Mouse (Mus musculus): Measurements from ENCODE around the gene Glmp. TPM values are rescaled to one million over a fixed set of nuclear protein-coding genes. Genes with fewer than 3 reads are reported as not detected.
"Not testable (repeated sequence)": the region's sequence is repeated elsewhere in the genome, so short reads cannot be mapped to it uniquely, and the experiment has no call there.

Gene Glmp
- polyA plus RNA-seq, 1 experiment from 2014 or later: 111 TPM

GRCm38 (mm10) chr3:88287110-88287509, 37.7 kb upstream of the Glmp start, which contains the start of gene Gm38392:
Gene Gm38392, minus strand, starts transcription at chr3:88287210.
- DNase-seq (no peak), ATAC-seq (no peak)
- Histone ChIP-seq H3K27me3 (ENCODE audit: insufficient read depth, low read length) (no peaks in the 10 kb centered on the region), H3K36me3 (replicated peaks; ENCODE audit: insufficient read depth, low read length) (0 out of 2 replicates have a peak, but pooled peaks cover 2% of the 10 kb centered on the region), H3K9me3 (ENCODE audit: low read length) (no peaks in the 10 kb centered on the region), H3K4me3 (ENCODE audit: low read depth, low read length) (no peak within 1 kb of the TSS), H3K9ac (replicated peaks) (no peak within 1 kb of the TSS), H3K27ac (ENCODE audit: low read depth) (no peak within 1 kb of the TSS), H3K4me1 (ENCODE audit: insufficient read depth) (no peaks in the 10 kb centered on the region), H3K4me2 (ENCODE audit: low read depth, low read length) (no peak within 1 kb of the TSS)
- TF ChIP-seq EP300 (IDR thresholded peaks at IDR 0.05; ENCODE audit: low read depth) (no peak), CTCF (IDR thresholded peaks at IDR 0.05; ENCODE audit: low read depth) (no peak)
- 94% methylated on average over 4 of the region's 4 CpGs for WGBS (ENCODE audit: insufficient replicate concordance)

DNA sequence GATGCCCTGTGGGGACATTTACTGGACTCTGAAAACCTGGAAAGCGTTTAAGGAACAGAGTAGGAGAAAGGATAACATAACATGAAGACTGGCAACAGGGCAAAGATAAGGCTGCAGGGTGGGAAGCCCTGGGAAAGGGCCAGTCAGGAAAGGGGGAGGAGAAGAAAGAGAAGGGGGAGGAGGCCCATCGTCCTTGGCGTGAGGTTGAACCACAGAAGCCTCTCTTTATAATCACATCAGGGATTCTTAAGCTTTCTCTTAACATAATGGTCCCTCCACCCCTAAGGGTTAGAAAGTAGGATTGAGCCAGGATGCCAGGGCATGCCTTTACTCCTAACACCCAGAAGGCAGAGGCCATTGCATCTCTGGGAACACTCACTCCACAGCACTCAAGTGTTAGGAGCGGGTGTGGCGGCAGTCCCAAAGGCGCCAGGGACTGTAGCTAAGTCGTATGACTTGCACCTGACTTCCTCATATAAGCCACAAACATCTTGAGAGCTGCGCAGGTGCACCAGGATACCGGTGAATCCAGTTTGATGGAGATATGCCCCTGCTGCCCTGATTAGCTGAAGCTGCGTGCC, 36.6 kb upstream of the Glmp start:
- H3K4me1 ChIP-seq (ENCODE audit: insufficient read depth); H3K4me3 ChIP-seq (ENCODE audit: low read depth, low read length); H3K4me2 ChIP-seq (ENCODE audit: low read depth, low read length); H3K36me3 ChIP-seq (replicated peaks; ENCODE audit: insufficient read depth, low read length); DNase-seq; H3K9ac ChIP-seq (replicated peaks); H3K27me3 ChIP-seq (ENCODE audit: insufficient read depth, low read length); H3K9me3 ChIP-seq (ENCODE audit: low read length); H3K27ac ChIP-seq (ENCODE audit: low read depth); ATAC-seq: not testable (repeated sequence)
- 81% methylated on average over 8 of the region's 10 CpGs for WGBS (ENCODE audit: insufficient replicate concordance)

DNA sequence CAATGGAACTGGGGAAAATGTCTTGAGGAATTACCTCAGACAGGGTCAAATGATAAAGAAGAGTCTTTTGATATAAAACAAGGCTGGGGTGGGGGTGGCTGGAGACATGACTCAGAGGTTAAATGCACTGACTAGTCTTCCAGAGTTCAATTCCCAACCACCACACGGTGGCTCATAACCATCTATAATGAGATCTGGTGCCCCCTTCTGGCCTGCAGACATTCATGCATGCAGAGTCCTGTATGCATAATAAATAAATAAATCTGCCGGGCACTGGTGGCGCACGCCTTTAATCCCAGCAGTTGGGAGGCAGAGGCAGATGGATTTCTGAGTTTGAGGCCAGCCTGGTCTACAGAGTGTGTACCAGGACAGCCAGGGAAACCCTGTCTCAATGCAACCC, 32.9 kb upstream of the Glmp start:
- Histone ChIP-seq H3K4me2 (ENCODE audit: low read depth, low read length) (no peak overlapping the region), H3K4me1 (ENCODE audit: insufficient read depth) (peaks cover 7% of the 10 kb centered on the region), H3K27me3 (ENCODE audit: insufficient read depth, low read length) (no peaks in the 10 kb centered on the region), H3K27ac (ENCODE audit: low read depth) (no peak overlapping the region), H3K36me3 (replicated peaks; ENCODE audit: insufficient read depth, low read length) (no peaks in the 10 kb centered on the region), H3K4me3 (ENCODE audit: low read depth, low read length) (no peak overlapping the region), H3K9me3 (ENCODE audit: low read length) (no peaks in the 10 kb centered on the region), H3K9ac (replicated peaks) (no peak overlapping the region)
- ATAC-seq: no peak
- 57% methylated on average over 4 of the region's 4 CpGs for WGBS (ENCODE audit: insufficient replicate concordance)
- TF ChIP-seq EP300 (IDR thresholded peaks at IDR 0.05; ENCODE audit: low read depth) (no peak), CTCF (IDR thresholded peaks at IDR 0.05; ENCODE audit: low read depth) (peak; percentile 70)
- peak; percentile 17 for DNase-seq

DNA sequence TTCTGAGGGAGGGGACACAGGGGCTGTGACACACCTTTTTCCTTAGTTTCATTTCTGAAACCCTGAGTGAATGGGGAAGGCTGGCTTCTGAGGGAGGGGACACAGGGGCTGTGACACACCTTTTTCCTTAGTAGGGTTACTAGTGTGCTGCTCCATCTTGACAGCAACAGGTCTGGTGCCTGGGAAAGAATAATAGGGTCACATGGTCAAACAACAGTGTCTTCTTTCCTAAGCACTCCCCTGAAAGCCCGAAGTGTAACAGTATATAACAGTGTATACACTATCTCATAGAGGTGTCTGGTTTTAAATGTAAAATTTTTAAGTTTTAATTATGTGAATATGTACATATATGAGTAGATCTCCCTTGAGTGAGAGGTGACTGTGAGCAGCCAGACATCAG, 29.6 kb upstream of the Glmp start:
- H3K36me3 ChIP-seq (replicated peaks; ENCODE audit: insufficient read depth, low read length); ATAC-seq; H3K9ac ChIP-seq (replicated peaks); DNase-seq; H3K9me3 ChIP-seq (ENCODE audit: low read length); H3K27me3 ChIP-seq (ENCODE audit: insufficient read depth, low read length); H3K27ac ChIP-seq (ENCODE audit: low read depth): not testable (repeated sequence)
- Histone ChIP-seq H3K4me3 (ENCODE audit: low read depth, low read length) (peak overlapping the region; percentile 76; the same call in 1 of the 2 replicates), H3K4me1 (ENCODE audit: insufficient read depth) (peaks cover 20% of the 10 kb centered on the region), H3K4me2 (ENCODE audit: low read depth, low read length) (peak overlapping the region; percentile 93)
- WGBS (ENCODE audit: insufficient replicate concordance): 45% methylated on average over 1 of the region's 1 CpGs

GRCm38 (mm10) chr3:88296110-88296560, 28.7 kb upstream of the Glmp start:
- no peaks in the 10 kb centered on the region for H3K27me3 ChIP-seq (ENCODE audit: insufficient read depth, low read length)
- peak overlapping the region; percentile 95 for H3K27ac ChIP-seq (ENCODE audit: low read depth)
- H3K4me3 ChIP-seq (ENCODE audit: low read depth, low read length): peak overlapping the region; percentile 76
- H3K9ac ChIP-seq (replicated peaks): peak overlapping the region; percentile 78
- DNase-seq (no peak), ATAC-seq (no peak)
- peak overlapping the region; percentile 93 for H3K4me2 ChIP-seq (ENCODE audit: low read depth, low read length)
- H3K4me1 ChIP-seq (ENCODE audit: insufficient read depth): peaks cover 20% of the 10 kb centered on the region
- TF ChIP-seq EP300 (IDR thresholded peaks at IDR 0.05; ENCODE audit: low read depth): no peak
- no peak for TF ChIP-seq CTCF (IDR thresholded peaks at IDR 0.05; ENCODE audit: low read depth)
- WGBS (ENCODE audit: insufficient replicate concordance): under 1% methylated on average over 12 of the region's 12 CpGs
- peaks cover 14% of the 10 kb centered on the region for H3K36me3 ChIP-seq (replicated peaks; ENCODE audit: insufficient read depth, low read length)
- no peaks in the 10 kb centered on the region for H3K9me3 ChIP-seq (ENCODE audit: low read length)

DNA sequence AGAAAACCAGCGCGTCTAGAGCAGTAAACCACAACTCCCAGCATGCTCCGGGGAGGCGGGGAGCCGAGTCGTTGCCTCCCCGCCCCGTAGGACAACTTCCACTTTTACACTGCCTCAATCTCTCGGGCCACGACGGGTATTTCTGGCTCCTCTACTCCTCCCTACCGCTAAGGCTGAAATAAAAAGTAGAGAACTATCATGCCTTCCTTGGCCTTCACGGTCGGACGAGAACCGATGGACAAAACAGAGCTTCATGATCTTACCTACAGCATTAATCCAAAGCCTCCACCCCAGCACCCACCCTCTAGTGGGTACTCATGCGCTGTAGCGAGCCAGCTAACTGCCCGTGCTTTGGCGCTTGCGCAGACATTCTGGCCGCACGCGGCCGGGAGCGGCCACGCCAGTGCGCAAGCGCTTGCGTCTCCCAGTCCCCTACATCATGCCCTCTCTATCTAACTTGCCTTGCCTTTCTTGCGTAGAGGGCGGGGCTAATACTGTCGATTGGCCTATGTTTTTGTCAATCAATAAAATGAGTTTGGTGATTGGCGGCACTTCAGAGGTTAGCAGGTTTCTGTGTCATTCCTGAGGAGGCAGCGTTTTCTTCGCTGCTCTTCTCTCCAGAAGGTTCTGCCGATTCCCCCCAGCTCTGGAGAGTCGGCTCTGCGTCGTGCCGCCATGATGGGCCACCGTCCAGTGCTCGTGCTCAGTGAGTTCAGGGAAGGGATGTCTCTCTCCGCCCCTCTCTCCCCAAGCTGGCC, 28.1 kb upstream of the Glmp start, which contains the start of the genes Tsacc and Cct3:
Gene Tsacc (minus strand): TSS at position 439 of the 758 bp plus-strand sequence.
Gene Cct3 (plus strand): TSS at position 556 of the 758 bp plus-strand sequence.
- DNase-seq: peak; percentile 94
- H3K36me3 ChIP-seq (replicated peaks; ENCODE audit: insufficient read depth, low read length): peaks cover 20% of the 10 kb centered on the region
- WGBS (ENCODE audit: insufficient replicate concordance): under 1% methylated on average over 44 of the region's 44 CpGs
- peak within 1 kb of the TSS; percentile 78 for H3K9ac ChIP-seq (replicated peaks)
- no peaks in the 10 kb centered on the region for H3K9me3 ChIP-seq (ENCODE audit: low read length)
- peak within 1 kb of the TSS; percentile 93 for H3K4me2 ChIP-seq (ENCODE audit: low read depth, low read length)
- H3K27ac ChIP-seq (ENCODE audit: low read depth): peak within 1 kb of the TSS; percentile 95
- H3K4me1 ChIP-seq (ENCODE audit: insufficient read depth): peaks cover 20% of the 10 kb centered on the region
- no peaks in the 10 kb centered on the region for H3K27me3 ChIP-seq (ENCODE audit: insufficient read depth, low read length)
- peak within 1 kb of the TSS; percentile 76 for H3K4me3 ChIP-seq (ENCODE audit: low read depth, low read length)
- peak; percentile 25; the same call in 1 of the 2 replicates for TF ChIP-seq CTCF (IDR thresholded peaks at IDR 0.05; ENCODE audit: low read depth)
- TF ChIP-seq EP300 (IDR thresholded peaks at IDR 0.05; ENCODE audit: low read depth): peak; percentile 28; the same call in 1 of the 2 replicates
- peak; percentile 97 for ATAC-seq

Measured in liver, postnatal 0 days (tissue).